ENCODE assay signal across 8 mouse cellular contexts in genomic region chr12:110591260-110591883, GRCm38 (mm10). TPM values are rescaled to one million over a fixed set of nuclear protein-coding genes. Genes with fewer than 3 reads are reported as not detected.
DNase-seq lines count a peak whose midpoint lies in the region; ATAC-seq lines count a peak whose summit lies in the region.

No protein-coding gene starts in this region.

- no peaks in the 10 kb centered on the region for H3K9me3 ChIP-seq in forebrain, embryonic 14.5 days (replicated peaks; ENCODE audit: control insufficient read depth, low read length)
- no peaks in the 10 kb centered on the region for H3K9me3 ChIP-seq in neural tube, embryonic 15.5 days (replicated peaks)

- peak; percentile 98 for ATAC-seq in forebrain, embryonic 14.5 days
- peak; percentile 97 for ATAC-seq in neural tube, embryonic 15.5 days (ENCODE audit: low FRiP score)

- intact Hi-C loops in heart, postnatal 14 days (cut with DNase I) = loop anchor here (2.0 kb wide), 1 partner anchor 137 kb away; no protein-coding TSS in a partner anchor

- peak overlapping the region; percentile 80 for H3K9ac ChIP-seq in forebrain, embryonic 14.5 days (ENCODE audit: low read length)
- H3K9ac ChIP-seq in neural tube, embryonic 15.5 days (replicated peaks) = peak overlapping the region; percentile 94

- no peaks in the 10 kb centered on the region for H3K36me3 ChIP-seq in forebrain, embryonic 14.5 days (ENCODE audit: control insufficient read depth, insufficient read depth, low read length)
- no peaks in the 10 kb centered on the region for H3K36me3 ChIP-seq in neural tube, embryonic 15.5 days

- under 1% methylated on average over 56 of the region's 56 CpGs for WGBS in forebrain, embryonic 14.5 days
- 0% methylated on average over 56 of the region's 56 CpGs for WGBS in neural tube, embryonic 15.5 days

- DNase-seq in ES-CJ7 (ENCODE audit: low read depth, low spot score) = peak; percentile 100
- peak; percentile 98 for DNase-seq in cerebellum, adult 11 months
- peak; percentile 100 for DNase-seq in forebrain, embryonic 14.5 days (ENCODE audit: low spot score)
- peak; percentile 94 to 97 for DNase-seq in heart, postnatal 14 days
- peak; percentile 100 for DNase-seq in layer of hippocampus, adult 11-12 months (ENCODE audit: low spot score)
- peak; percentile 99 to 100 for DNase-seq in lung, adult 18-20 months
- peak; percentile 99 for DNase-seq in testis, postnatal 14 days (ENCODE audit: low spot score)

- H3K27me3 ChIP-seq in forebrain, embryonic 14.5 days (replicated peaks; ENCODE audit: control insufficient read depth, insufficient read depth, low read length) = no peaks in the 10 kb centered on the region
- H3K27me3 ChIP-seq in neural tube, embryonic 15.5 days (replicated peaks) = no peaks in the 10 kb centered on the region

- H3K4me3 ChIP-seq in forebrain, embryonic 14.5 days (ENCODE audit: low read depth, low read length) = peak overlapping the region; percentile 72
- peak overlapping the region; percentile 94 for H3K4me3 ChIP-seq in neural tube, embryonic 15.5 days (replicated peaks)

- peak overlapping the region; percentile 91 for H3K27ac ChIP-seq in forebrain, embryonic 14.5 days (ENCODE audit: low read depth, low read length)
- peak overlapping the region; percentile 99 for H3K27ac ChIP-seq in neural tube, embryonic 15.5 days (replicated peaks)

- peak overlapping the region; percentile 73 for H3K4me2 ChIP-seq in forebrain, embryonic 14.5 days (ENCODE audit: low read length)
- peak overlapping the region; percentile 97 for H3K4me2 ChIP-seq in neural tube, embryonic 15.5 days

- peaks cover 7% of the 10 kb centered on the region; the same call in 1 of the 2 replicates for H3K4me1 ChIP-seq in forebrain, embryonic 14.5 days (ENCODE audit: control insufficient read depth, insufficient read depth, low read length)
- peaks cover 25% of the 10 kb centered on the region for H3K4me1 ChIP-seq in neural tube, embryonic 15.5 days

RNA-seq across cellular contexts. Expression of gene Dync1h1, which starts 9.9 kb away (rescaled TPM):
- polyA plus RNA-seq in forebrain, embryonic 14.5 days (2014; fragmentation: Nextera tagmentation; extraction: Ambion mirVana) = 89.0 and 94.3 TPM in 2 replicates
- 100 to 1,000 TPM; 147 to 161 TPM for total RNA-seq in heart, postnatal 14 days (2021)
- 71.1 and 72.5 TPM in 2 replicates for polyA plus RNA-seq in neural tube, embryonic 15.5 days (2015; fragmentation: Nextera tagmentation; extraction: Ambion mirVana)

Comparison
In these comparisons a context has a peak if more than half of its experiments do, and no peak if none do; other contexts are left out.
1. Peak in every context shown above with its lines: DNase-seq, ATAC-seq, H3K4me3 ChIP-seq and H3K27ac ChIP-seq.